Mouse (Mus musculus) erythroblast, embryonic 14.5 days (primary cell): ENCODE data around the gene Atad5. TPM values are rescaled to one million over a fixed set of nuclear protein-coding genes. Genes with fewer than 3 reads are reported as not detected.

ENCODE experiments used
- H3K27me3 ChIP-seq: 2 replicates; pipeline ENCODE4 v1.6.1; 2012; ENCODE audit warnings: inconsistent platforms; ENCODE audit not compliant: control insufficient read depth
- H3K36me3 ChIP-seq: 2 replicates; pipeline ENCODE4 v1.6.1; 2012; ENCODE audit warnings: mild to moderate bottlenecking, inconsistent platforms; ENCODE audit not compliant: control insufficient read depth
- H3K4me1 ChIP-seq: 2 replicates; pipeline ENCODE4 v1.6.1; 2012; ENCODE audit warnings: inconsistent platforms; ENCODE audit not compliant: control insufficient read depth
- H3K4me3 ChIP-seq: replicated peaks from 2 replicates; pipeline ENCODE3; 2012; ENCODE audit warnings: moderate library complexity, mild to moderate bottlenecking, inconsistent platforms
- H3K9me3 ChIP-seq: 2 replicates; pipeline ENCODE4 v1.6.1; 2012; ENCODE audit warnings: low read length, inconsistent platforms, mixed read lengths; ENCODE audit not compliant: control insufficient read depth
- GATA1 ChIP-seq: IDR thresholded peaks from 2 replicates; pipeline ENCODE4 v1.6.1; 2012; ENCODE audit warnings: low read length, inconsistent platforms, mixed read lengths
- TAL1 ChIP-seq: IDR thresholded peaks from 3 replicates; pipeline ENCODE4 v1.6.1; 2012; ENCODE audit warnings: low read length, inconsistent platforms, mixed read lengths
- polyA plus RNA-seq: library from polyadenylated mRNA; stranded (reverse); fragments of >175 nt; gene quantifications from 2 replicates; pipeline ENCODE4 v1.2.3, GENCODE M21; 2012

Atad5 gene
- polyA plus RNA-seq: 0.20 and 0.47 TPM in 2 replicates

- no peaks in the 10 kb centered on the region for H3K27me3 ChIP-seq
- TF ChIP-seq TAL1: no peak
- no peak for TF ChIP-seq GATA1
- peaks cover 27% of the 10 kb centered on the region for H3K36me3 ChIP-seq
- peaks cover 62% of the 10 kb centered on the region for H3K4me1 ChIP-seq
- peak within 1 kb of the TSS; percentile 100 for H3K4me3 ChIP-seq
- H3K9me3 ChIP-seq: no peaks in the 10 kb centered on the region
Measured at GRCm38 (mm10) chr11:80088917-80089816, at the start of gene Atad5. Atad5 (plus strand) TSS chr11:80089400.

GRCm38 (mm10) chr11:80042615-80043418, 46.4 kb upstream of the Atad5 start:
- TF ChIP-seq TAL1: no peak
- no peak for TF ChIP-seq GATA1
- no peaks in the 10 kb centered on the region for H3K9me3 ChIP-seq
- no peaks in the 10 kb centered on the region for H3K27me3 ChIP-seq
- H3K4me3 ChIP-seq: no peak overlapping the region
- no peaks in the 10 kb centered on the region for H3K4me1 ChIP-seq
- peaks cover 61% of the 10 kb centered on the region for H3K36me3 ChIP-seq

- Histone ChIP-seq H3K27me3 (no peaks in the 10 kb centered on the region), H3K9me3 (no peaks in the 10 kb centered on the region), H3K36me3 (peaks cover 67% of the 10 kb centered on the region), H3K4me1 (no peaks in the 10 kb centered on the region), H3K4me3 (no peak overlapping the region)
- TF ChIP-seq GATA1 (no peak), TAL1 (no peak)
Measured at GRCm38 (mm10) chr11:80043419-80043817, 45.8 kb upstream of the Atad5 start.

GRCm38 (mm10) chr11:80046856-80047255, 42.3 kb upstream of the Atad5 start:
- TF ChIP-seq GATA1 (no peak), TAL1 (no peak)
- Histone ChIP-seq H3K27me3 (no peaks in the 10 kb centered on the region), H3K9me3 (no peaks in the 10 kb centered on the region), H3K36me3 (peaks cover 94% of the 10 kb centered on the region), H3K4me3 (no peak overlapping the region), H3K4me1 (no peaks in the 10 kb centered on the region)

GRCm38 (mm10) chr11:80050088-80050487, 39.1 kb upstream of the Atad5 start:
- Histone ChIP-seq H3K9me3 (no peaks in the 10 kb centered on the region), H3K4me3 (no peak overlapping the region), H3K36me3 (peaks cover 97% of the 10 kb centered on the region), H3K27me3 (no peaks in the 10 kb centered on the region), H3K4me1 (no peaks in the 10 kb centered on the region)
- no peak for TF ChIP-seq TAL1
- TF ChIP-seq GATA1: no peak

GRCm38 (mm10) chr11:80052456-80052855, 36.7 kb upstream of the Atad5 start:
- Histone ChIP-seq H3K4me1 (no peaks in the 10 kb centered on the region), H3K27me3 (no peaks in the 10 kb centered on the region), H3K9me3 (no peaks in the 10 kb centered on the region), H3K4me3 (no peak overlapping the region), H3K36me3 (peaks cover 99% of the 10 kb centered on the region)
- TF ChIP-seq GATA1 (no peak), TAL1 (no peak)

GRCm38 (mm10) chr11:80053171-80053570, 36.0 kb upstream of the Atad5 start:
- peaks cover 99% of the 10 kb centered on the region for H3K36me3 ChIP-seq
- no peaks in the 10 kb centered on the region for H3K27me3 ChIP-seq
- H3K9me3 ChIP-seq: no peaks in the 10 kb centered on the region
- H3K4me1 ChIP-seq: no peaks in the 10 kb centered on the region
- no peak overlapping the region for H3K4me3 ChIP-seq
- no peak for TF ChIP-seq TAL1
- TF ChIP-seq GATA1: no peak

- Histone ChIP-seq H3K27me3 (no peaks in the 10 kb centered on the region), H3K9me3 (no peaks in the 10 kb centered on the region), H3K4me1 (no peaks in the 10 kb centered on the region), H3K4me3 (no peak overlapping the region), H3K36me3 (peaks cover 99% of the 10 kb centered on the region)
- TF ChIP-seq GATA1 (no peak), TAL1 (no peak)
Measured at GRCm38 (mm10) chr11:80054659-80055058, 34.5 kb upstream of the Atad5 start.

- no peak for TF ChIP-seq GATA1
- no peak for TF ChIP-seq TAL1
- Histone ChIP-seq H3K4me1 (no peaks in the 10 kb centered on the region; the same call in 1 of the 2 replicates), H3K36me3 (peaks cover 100% of the 10 kb centered on the region), H3K27me3 (no peaks in the 10 kb centered on the region), H3K4me3 (no peak overlapping the region), H3K9me3 (no peaks in the 10 kb centered on the region)
Measured at GRCm38 (mm10) chr11:80056141-80056540, 33.1 kb upstream of the Atad5 start.
